In genomic region chr2:150904936-150905450, GRCm38 (mm10) we compare ENCODE assay signal across 8 mouse cellular contexts. TPM values are rescaled to one million over a fixed set of nuclear protein-coding genes. Genes with fewer than 3 reads are reported as not detected.
DNase-seq lines count a peak whose midpoint lies in the region; ATAC-seq lines count a peak whose summit lies in the region.

Gene Gins1 (plus strand): TSS chr2:150905400.

- DNase-seq in kidney, adult 18-20 months: no peak
- no peak for DNase-seq in ovary, postnatal 10 days (ENCODE audit: low spot score)
- no peak for DNase-seq in embryo, embryonic 10.5 days (ENCODE audit: low spot score)
- no peak for DNase-seq in urinary bladder, adult 18-20 months (ENCODE audit: low spot score in 2 of 2)

- peak within 1 kb of the TSS; percentile 87 for H3K4me2 ChIP-seq in kidney, embryonic 15.5 days
- peak within 1 kb of the TSS; percentile 86 for H3K4me2 ChIP-seq in hindbrain, embryonic 16.5 days (ENCODE audit: low read length)
- peak within 1 kb of the TSS; percentile 77 for H3K4me2 ChIP-seq in midbrain, embryonic 15.5 days

- no peaks in the 10 kb centered on the region for H3K9me3 ChIP-seq in kidney, embryonic 15.5 days (replicated peaks)
- no peaks in the 10 kb centered on the region for H3K9me3 ChIP-seq in hindbrain, embryonic 16.5 days (ENCODE audit: control insufficient read depth, low read length)
- H3K9me3 ChIP-seq in midbrain, embryonic 15.5 days: no peaks in the 10 kb centered on the region

- peaks cover 22% of the 10 kb centered on the region for H3K4me1 ChIP-seq in kidney, embryonic 15.5 days
- peaks cover 16% of the 10 kb centered on the region for H3K4me1 ChIP-seq in hindbrain, embryonic 16.5 days (ENCODE audit: control insufficient read depth, insufficient read depth, low read depth, low read length)
- H3K4me1 ChIP-seq in midbrain, embryonic 15.5 days: peaks cover 22% of the 10 kb centered on the region

- H3K27me3 ChIP-seq in kidney, embryonic 15.5 days: no peaks in the 10 kb centered on the region
- H3K27me3 ChIP-seq in hindbrain, embryonic 16.5 days (replicated peaks; ENCODE audit: control insufficient read depth, insufficient read depth, low read length): no peaks in the 10 kb centered on the region
- H3K27me3 ChIP-seq in midbrain, embryonic 15.5 days (replicated peaks): no peaks in the 10 kb centered on the region

- 41% methylated on average over 9 of the region's 9 CpGs for WGBS in kidney, embryonic 15.5 days
- WGBS in hindbrain, embryonic 16.5 days: 37% methylated on average over 9 of the region's 9 CpGs
- 35% methylated on average over 9 of the region's 9 CpGs for WGBS in midbrain, embryonic 15.5 days

- no peak for ATAC-seq in kidney, embryonic 15.5 days (replicated peaks; ENCODE audit: low FRiP score)
- peak; percentile 46 for ATAC-seq in common myeloid progenitor, adult 5-6 weeks (replicated peaks; ENCODE audit: low read depth, poor library complexity, severe bottlenecking)
- ATAC-seq in hindbrain, embryonic 16.5 days: no peak
- no peak for ATAC-seq in midbrain, embryonic 15.5 days (replicated peaks)

- H3K27ac ChIP-seq in kidney, embryonic 15.5 days: peak within 1 kb of the TSS; percentile 94
- H3K27ac ChIP-seq in hindbrain, embryonic 16.5 days (ENCODE audit: low read depth, low read length): peak within 1 kb of the TSS; percentile 90
- peak within 1 kb of the TSS; percentile 91 for H3K27ac ChIP-seq in midbrain, embryonic 15.5 days

- peak within 1 kb of the TSS; percentile 85 for H3K9ac ChIP-seq in kidney, embryonic 15.5 days
- H3K9ac ChIP-seq in hindbrain, embryonic 16.5 days (ENCODE audit: low read depth, low read length): peak within 1 kb of the TSS; percentile 97
- H3K9ac ChIP-seq in midbrain, embryonic 15.5 days: peak within 1 kb of the TSS; percentile 93

- H3K36me3 ChIP-seq in kidney, embryonic 15.5 days: peaks cover 6% of the 10 kb centered on the region; the same call in 1 of the 2 replicates
- no peaks in the 10 kb centered on the region for H3K36me3 ChIP-seq in hindbrain, embryonic 16.5 days (ENCODE audit: control insufficient read depth, insufficient read depth, low read length)
- no peaks in the 10 kb centered on the region for H3K36me3 ChIP-seq in midbrain, embryonic 15.5 days (replicated peaks)

- H3K4me3 ChIP-seq in kidney, embryonic 15.5 days (replicated peaks): peak within 1 kb of the TSS; percentile 80
- peak within 1 kb of the TSS; percentile 97 for H3K4me3 ChIP-seq in hindbrain, embryonic 16.5 days (ENCODE audit: low read length)
- H3K4me3 ChIP-seq in midbrain, embryonic 15.5 days: peak within 1 kb of the TSS; percentile 93

RNA-seq across cellular contexts. Expression of gene Gins1, which starts in this region (rescaled TPM):
- polyA plus RNA-seq in kidney, embryonic 15.5 days (2015; fragmentation: Nextera tagmentation; extraction: Ambion mirVana): 49.3 TPM in 2 replicates
- 88.0 and 96.4 TPM in 2 replicates for total RNA-seq in common myeloid progenitor, adult 5-6 weeks (2017)
- polyA plus RNA-seq in hindbrain, embryonic 16.5 days (2015; fragmentation: Nextera tagmentation; extraction: Ambion mirVana): 14.1 and 14.5 TPM in 2 replicates
- polyA plus RNA-seq in midbrain, embryonic 15.5 days (2015; fragmentation: Nextera tagmentation; extraction: Ambion mirVana): 15.0 TPM in 2 replicates
